Mouse (Mus musculus): Measurements from ENCODE around the gene Magohb. TPM values are rescaled to one million over a fixed set of nuclear protein-coding genes. Genes with fewer than 3 reads are reported as not detected.

Magohb gene
- polyA plus RNA-seq, 1 experiment from 2014 or later, result 32.9 TPM

GRCm38 (mm10) chr6:131262009-131262408, 31.0 kb downstream of the Magohb start:
- TF ChIP-seq CTCF (IDR thresholded peaks at IDR 0.05), result no peak
- H3K27me3 ChIP-seq, result no peaks in the 10 kb centered on the region
- POLR2A ChIA-PET, result no interaction called here
- ATAC-seq (no peak), DNase-seq (ENCODE audit: low read depth, low spot score) (no peak)
- CTCF ChIA-PET, result interaction anchor here (0.9 kb wide), 1 partner anchor 15 kb away, joined by 3 read pairs; no protein-coding TSS in a partner anchor
- in situ Hi-C loops (cut with MboI; ENCODE audit: low pct_unique_long_range_greater_than_20kb), result no loop called here

DNA sequence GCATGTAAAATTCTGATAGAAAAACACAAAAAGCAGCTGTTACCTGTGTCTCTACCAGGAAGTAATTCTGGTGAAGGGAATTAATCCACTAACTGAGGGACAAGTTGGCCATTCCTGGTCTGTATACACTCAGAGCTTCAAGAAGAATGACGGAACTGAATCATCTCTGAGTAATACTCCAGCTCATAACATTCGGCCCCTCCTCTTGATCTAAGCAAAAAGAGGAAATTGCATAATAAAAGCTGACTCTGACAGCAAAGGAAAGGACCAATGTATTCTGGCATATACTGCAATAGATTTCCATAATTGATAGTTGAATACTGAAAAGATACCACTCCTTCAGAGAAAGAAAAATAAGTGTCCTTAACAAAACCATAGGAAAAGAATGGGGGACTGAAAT, 45.8 kb downstream of the Magohb start, which contains the start of gene Klra2:
Klra2 (minus strand) TSS at position 157 of the 400 bp plus-strand sequence.
- H3K27me3 ChIP-seq, result no peaks in the 10 kb centered on the region
- CTCF ChIA-PET, result interaction anchor here (1.5 kb wide), 1 partner anchor 17 kb away, joined by 5 read pairs; no protein-coding TSS in a partner anchor
- ATAC-seq (no peak), DNase-seq (ENCODE audit: low read depth, low spot score) (no peak)
- TF ChIP-seq CTCF (IDR thresholded peaks at IDR 0.05), result no peak
- POLR2A ChIA-PET, result no interaction called here
- in situ Hi-C loops (cut with MboI; ENCODE audit: low pct_unique_long_range_greater_than_20kb), result no loop called here

DNA sequence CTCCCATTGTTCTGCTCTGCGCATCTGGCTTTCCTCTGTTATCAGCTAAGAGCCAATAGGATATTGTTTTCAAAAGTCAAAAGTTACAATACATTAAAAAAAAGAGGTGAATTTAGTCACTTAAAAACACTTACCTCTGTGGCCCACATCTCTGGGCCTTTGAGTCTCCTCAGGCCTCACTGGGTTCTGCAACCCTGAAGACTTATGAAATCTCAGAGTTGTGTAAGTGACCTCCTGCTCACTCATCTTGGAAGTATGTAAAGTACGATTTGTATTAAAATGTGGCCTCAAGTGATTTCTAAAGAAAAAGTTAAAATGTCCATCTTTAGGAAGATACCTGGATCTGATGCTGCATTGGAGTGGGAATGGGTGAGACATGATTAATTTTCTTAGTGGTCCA, 48.0 kb downstream of the Magohb start:
- POLR2A ChIA-PET, result no interaction called here
- TF ChIP-seq CTCF (IDR thresholded peaks at IDR 0.05), result no peak

More for the DNA sequence above, 48.0 kb downstream of the Magohb start:
- no peak for DNase-seq (ENCODE audit: low read depth, low spot score)
- CTCF ChIA-PET, result no interaction called here
- no peaks in the 10 kb centered on the region for H3K27me3 ChIP-seq
- ATAC-seq, result no peak
- in situ Hi-C loops (cut with MboI; ENCODE audit: low pct_unique_long_range_greater_than_20kb), result no loop called here

Other genes starting within 250 kb of the Magohb start
- 0.24 TPM for gene Klra2, start 45.9 kb downstream of the Magohb start, polyA plus RNA-seq (2021)
- gene Styk1, start 60.4 kb upstream of the Magohb start, polyA plus RNA-seq (2021), result 5.5 TPM
- 202 TPM for gene Ybx3, start 95.2 kb upstream of the Magohb start, polyA plus RNA-seq (2021)
- not detected for gene 5430401F13Rik, start 193.2 kb upstream of the Magohb start, polyA plus RNA-seq (2021)
- gene Gm6619, start 193.2 kb upstream of the Magohb start, polyA plus RNA-seq (2021), result not detected